Mouse (Mus musculus): ENCODE results near the gene Atp8b4. TPM values are rescaled to one million over a fixed set of nuclear protein-coding genes. Genes with fewer than 3 reads are reported as not detected.
A peak's percentile ranks its signal among the peaks of the same experiment; 100 is the strongest.
"Not testable (repeated sequence)": the region's sequence is repeated elsewhere in the genome, so short reads cannot be mapped to it uniquely, and the experiment has no call there.

Gene Atp8b4
- polyA plus RNA-seq (2017; shearing (Covaris generic)), result 1 to 10 TPM in 1 of 3 experiments, under 1 TPM in 2; 0.21 to 7.4 (median 0.91) TPM

DNA sequence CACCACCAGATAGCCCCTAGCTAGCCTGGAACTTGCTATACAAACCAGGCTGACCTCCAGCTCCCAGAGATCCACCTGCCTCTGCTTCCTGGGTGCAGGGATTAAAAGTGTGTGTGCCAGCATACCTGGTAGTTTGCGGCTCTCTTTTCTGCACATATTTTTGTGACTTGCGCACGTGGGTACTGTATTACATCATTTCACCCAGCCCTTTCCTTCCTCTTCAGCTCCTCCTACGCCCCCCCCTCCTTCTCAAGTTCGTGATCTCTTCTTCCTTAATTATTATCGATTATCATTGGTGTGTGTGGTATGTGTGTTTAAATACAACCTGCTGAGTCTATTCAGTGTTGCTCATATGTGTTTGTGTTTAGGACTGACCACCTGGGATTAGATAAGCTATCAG is at the start of gene Atp8b4:
Atp8b4 (minus strand) TSS at position 154 of the 400 bp plus-strand sequence.
- peak; percentile 33 for ATAC-seq

GRCm38 (mm10) chr2:126549681-126550080 is 49.2 kb upstream of the Atp8b4 start:
- ATAC-seq, result no peak

DNA sequence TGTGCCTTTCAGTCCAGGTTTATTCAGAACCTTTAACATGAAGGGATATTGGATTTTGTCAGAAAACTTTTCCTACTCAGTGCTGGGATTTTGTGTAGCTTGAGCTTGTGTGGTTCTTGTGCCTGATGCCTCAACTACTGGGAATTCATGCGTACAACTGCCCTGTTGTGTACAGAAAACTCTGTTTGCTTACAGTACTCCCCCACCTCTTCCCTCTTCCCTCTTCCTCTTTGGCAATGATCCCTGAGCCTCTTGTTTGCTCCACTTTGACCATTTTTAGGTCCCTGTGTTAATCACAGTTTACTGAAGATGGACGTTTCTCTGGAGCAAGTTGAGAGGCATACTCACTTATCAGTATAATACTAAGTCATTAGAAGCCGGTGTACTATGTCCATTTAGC is 45.9 kb upstream of the Atp8b4 start:
- ATAC-seq, result no peak

GRCm38 (mm10) chr2:126545297-126545696 is 44.8 kb upstream of the Atp8b4 start:
- no peak for ATAC-seq

GRCm38 (mm10) chr2:126542211-126542610 is 41.7 kb upstream of the Atp8b4 start:
- no peak for ATAC-seq

DNA sequence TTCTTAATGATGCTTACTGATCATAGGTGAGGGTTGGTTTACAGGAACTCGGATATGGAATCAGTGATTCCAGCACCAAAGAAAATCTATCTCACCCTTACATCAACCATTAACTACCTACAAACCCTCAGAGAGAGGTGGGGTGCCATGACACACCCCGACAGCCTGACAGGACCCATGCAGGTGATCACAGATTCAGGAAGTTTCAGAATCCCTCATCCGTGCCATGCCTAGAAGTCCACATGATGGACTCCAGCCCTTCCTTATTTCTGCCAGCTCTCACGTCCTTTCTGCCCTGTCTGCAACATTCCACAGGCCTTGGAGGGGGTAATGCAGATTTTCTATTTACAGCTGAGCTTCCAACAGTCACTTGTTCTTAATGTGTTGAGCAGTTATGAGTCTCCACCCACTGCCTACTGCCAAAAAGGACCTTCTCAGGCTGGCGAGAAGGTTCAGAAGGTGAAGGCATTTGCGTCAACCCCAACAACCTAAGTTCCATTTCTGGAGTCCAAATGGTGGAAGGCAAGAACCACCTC is 40.0 kb upstream of the Atp8b4 start:
- ATAC-seq, result no peak

DNA sequence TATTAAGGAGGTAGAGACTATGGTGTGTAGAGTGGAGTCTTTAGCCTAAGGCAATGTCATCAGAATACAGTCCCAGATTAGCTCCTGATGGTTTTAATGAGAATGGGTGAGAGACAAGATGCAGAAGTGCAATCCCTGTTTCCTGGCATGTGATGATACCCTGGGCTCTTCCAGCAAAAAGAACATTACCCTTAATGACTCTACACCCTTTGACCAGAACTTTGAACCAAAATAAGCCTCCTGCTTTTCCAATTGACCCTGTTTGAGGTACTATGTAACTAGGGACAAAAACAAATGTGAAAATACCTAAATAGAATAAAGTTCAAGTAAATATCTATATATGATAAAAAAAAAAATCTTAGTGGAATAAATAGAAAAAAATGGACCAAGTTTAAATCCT is 37.2 kb upstream of the Atp8b4 start:
- ATAC-seq, result no peak

- ATAC-seq, result no peak
These were observed 30.1 kb upstream of the Atp8b4 start for GRCm38 (mm10) chr2:126530581-126530980.

DNA sequence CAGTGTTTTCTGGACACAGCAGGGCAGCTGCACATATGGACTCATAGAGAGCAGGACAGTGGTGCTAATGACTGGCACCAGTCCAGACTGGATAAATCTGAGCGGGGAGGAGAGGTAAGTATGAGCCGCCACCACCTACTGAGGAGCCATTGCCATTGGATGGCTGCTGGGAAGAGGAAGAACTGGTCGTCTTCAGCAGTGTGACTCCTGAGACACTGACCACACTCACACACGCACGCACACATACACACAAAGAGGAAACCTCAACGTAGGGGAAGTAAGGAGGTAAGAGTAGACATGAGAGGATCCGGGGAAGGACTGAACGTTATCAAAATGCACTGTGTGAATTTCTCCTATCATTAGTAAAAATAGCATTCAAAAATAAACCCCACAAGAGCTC is 27.0 kb upstream of the Atp8b4 start:
- ATAC-seq, result no peak

DNA sequence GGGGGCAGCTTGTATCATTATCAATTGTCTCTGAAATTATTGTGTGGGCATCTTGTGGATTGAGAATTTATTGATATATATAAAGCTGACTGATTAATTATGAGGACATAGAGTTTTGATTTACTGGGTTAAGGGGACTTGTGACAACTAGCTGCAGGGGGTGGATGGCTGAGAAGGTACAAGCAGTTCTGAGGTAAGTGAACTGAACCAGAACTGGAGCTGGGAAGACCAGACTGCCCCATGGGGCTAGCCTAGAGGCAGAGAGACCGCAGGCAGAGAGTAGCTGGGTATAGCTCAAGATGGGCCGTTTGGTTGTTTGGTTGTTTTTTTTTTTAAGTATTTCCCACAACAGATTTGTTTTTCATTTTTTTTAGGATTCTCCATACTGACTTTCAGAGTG is 23.8 kb upstream of the Atp8b4 start:
- ATAC-seq, result no peak

GRCm38 (mm10) chr2:126523101-126523745 is 22.7 kb upstream of the Atp8b4 start:
- ATAC-seq, result not testable (repeated sequence)

DNA sequence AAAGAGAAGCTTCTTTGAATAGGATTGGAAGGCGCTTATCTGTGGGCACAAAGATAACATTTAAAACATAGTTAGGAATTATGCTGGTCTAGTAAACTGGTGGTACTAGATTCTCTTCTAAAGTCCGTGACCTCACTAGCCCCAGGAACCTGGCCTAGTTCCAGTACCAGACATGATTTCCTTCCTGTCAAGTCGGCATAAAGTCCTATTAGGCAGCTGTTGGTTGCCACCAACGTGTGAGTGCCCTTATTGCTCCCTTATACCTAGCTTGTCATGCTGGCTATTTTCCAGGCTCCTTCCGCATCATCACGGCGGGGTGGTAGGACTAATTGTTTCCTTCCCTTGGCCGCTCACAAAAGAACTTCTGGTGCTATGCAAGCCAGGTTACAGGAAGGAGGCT is 21.6 kb upstream of the Atp8b4 start:
- ATAC-seq, result no peak

DNA sequence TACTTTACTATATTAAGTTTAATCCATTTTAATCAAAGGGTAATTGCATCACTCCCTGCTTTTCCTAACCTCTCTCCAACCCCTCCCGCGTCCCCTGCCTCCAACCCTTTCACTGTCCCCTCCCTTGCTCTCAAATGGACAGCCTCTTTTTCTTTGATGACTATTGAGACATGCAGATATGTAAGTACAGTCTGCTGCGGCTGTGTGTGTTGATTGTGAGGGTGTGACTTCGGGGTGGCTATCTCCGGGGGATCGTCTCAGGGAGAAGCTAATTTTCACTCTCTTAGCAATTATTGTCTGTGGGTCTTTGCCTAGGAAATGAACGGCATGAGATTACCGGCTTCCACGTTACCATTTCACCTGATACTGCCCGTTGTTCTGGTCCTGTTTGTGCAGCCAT is 21.0 kb upstream of the Atp8b4 start:
- no peak for ATAC-seq

DNA sequence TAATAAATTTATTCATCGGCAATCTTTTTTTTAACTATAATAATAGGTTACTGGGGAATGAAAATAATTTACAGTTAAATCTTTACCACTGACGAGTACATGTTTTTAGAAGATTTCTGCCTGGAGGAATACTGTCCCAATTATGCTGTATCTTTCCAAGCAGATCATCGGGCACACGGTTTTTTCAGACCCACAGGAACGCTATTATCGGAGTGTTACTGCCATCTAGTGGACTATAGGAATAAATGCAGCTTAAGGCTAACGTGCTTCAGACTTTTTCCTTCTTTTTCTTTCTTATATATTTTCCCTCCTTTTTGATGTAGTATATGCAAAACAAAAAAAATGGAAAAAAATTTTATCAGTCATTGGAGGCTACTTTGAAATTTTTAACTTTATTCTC is 20.4 kb upstream of the Atp8b4 start:
- ATAC-seq, result no peak

DNA sequence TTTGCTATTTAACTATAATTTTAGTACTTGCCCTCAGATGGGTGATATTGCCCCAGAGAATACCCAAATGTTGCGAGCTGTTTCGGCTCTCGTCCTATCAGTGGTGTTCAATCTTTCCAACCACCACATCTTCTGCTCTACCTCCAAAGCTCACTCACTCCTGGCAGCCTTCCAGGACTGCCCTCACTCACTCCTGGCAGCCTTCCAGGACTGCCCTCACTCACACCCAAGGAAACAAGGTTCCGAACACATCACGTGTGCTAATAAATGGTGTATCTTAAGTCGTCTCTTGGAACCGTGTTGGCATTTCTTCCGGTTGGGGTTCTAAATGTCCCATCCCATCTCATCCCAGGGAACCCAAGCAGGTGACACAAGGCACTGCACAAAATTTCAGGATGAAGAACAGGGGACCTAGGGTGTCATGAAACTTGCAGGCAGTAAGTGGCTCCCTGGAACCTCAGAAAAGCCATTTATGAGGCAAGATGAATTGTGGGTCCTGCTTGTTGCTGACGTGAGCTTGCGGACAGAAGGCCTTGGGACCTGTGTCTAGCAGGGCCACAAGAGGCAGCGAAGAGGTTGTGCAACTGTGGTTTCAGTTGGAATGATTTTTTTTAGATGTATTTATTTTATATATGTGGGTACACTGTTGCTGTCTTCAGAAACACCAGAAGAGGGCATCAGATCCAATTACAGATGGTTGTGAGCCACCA is 19.6 kb upstream of the Atp8b4 start:
- no peak for ATAC-seq

DNA sequence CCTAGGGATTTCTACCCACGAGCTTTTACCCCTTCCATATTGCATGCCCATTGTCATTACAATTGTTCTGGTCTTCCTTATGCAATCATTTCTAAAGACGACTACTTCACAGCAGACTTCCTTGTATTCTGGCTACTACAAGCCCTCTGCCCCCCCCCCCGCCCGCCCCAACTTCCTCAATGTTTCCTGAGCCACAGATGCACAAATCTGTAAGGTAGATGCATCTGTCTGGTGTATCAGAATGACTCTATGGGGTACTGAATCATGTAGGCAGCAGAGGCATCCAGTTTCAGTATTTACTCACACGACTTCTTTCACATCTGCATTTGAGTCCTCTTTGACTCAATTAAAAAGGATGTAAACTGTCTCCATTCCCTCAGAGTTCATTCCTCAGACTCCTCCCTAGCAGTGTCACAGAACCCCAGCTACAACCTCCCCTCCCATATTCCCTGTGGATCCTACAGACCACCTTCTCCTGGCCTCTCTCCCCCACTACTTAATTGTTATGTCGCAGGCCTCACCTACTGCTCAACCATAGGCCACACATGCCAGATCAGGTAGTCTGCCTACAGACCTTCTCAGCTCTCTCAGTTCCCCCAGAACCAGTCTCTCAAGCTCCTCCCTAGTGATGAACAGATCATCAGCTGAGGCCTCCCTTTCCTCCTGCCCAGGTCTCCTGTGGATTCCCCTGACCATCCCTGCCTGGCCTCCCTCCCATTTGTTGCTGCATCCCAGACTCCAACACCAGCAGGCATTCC is 14.8 kb upstream of the Atp8b4 start:
- no peak for ATAC-seq

DNA sequence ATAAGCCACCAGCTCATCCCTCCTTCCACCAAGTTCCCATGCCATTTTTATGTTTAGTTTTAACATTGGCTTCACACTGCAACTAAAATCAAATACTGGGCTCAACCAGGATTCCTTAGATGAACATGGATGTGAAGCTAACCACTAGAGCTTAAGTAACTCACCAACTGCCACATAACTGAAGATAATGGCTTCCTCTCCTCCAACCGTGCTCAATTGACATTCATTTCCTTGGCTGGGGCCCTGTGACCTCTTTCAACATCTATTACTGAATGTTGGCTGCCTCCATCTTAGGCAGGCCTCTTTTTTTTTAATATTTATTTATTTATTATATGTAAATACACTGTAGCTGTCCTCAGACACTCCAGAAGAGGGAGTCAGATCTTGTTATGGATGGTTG is 7.8 kb upstream of the Atp8b4 start:
- ATAC-seq, result no peak

GRCm38 (mm10) chr2:126507477-126507876 is 7.0 kb upstream of the Atp8b4 start:
- no peak for ATAC-seq

DNA sequence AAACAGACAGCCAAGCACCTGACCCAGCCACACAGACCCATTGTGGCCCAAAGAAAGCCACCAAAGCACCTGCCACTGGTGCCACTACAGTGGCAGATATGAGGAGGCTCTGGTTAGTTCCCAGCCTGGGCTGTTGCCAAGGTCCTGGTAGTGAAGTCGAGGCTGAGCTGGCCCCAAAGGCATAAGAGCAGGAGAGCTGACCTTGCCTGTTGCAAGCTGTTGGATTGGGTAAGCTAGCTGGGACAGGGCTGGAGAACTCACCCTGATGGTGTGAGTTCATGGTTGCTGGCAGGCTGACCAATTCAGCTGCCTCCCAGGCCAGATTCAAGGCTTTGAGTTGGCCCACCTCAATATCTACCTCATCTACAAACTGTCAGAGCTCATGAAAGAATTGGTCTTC is 4.7 kb upstream of the Atp8b4 start:
- ATAC-seq, result no peak

DNA sequence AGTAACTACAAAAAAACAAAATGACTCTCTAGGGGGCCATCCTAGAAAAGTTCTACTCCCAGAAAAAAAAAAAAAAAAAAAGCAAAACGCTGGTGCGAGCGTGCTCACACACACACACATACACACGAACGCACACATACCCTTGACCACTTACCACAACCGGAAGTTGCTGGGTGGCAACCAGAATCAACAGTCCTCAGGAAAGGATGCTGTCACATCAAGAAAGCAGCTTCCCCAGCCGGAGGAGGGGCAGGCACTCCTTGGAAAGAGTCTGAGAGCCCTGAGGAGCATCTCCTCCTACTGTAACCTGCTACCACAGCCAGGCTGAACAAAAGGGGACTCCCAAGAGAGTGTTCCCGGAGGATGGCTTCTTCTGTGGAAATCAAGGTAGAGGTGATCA is 744 bp downstream of the Atp8b4 start:
- ATAC-seq, result peak; percentile 65

DNA sequence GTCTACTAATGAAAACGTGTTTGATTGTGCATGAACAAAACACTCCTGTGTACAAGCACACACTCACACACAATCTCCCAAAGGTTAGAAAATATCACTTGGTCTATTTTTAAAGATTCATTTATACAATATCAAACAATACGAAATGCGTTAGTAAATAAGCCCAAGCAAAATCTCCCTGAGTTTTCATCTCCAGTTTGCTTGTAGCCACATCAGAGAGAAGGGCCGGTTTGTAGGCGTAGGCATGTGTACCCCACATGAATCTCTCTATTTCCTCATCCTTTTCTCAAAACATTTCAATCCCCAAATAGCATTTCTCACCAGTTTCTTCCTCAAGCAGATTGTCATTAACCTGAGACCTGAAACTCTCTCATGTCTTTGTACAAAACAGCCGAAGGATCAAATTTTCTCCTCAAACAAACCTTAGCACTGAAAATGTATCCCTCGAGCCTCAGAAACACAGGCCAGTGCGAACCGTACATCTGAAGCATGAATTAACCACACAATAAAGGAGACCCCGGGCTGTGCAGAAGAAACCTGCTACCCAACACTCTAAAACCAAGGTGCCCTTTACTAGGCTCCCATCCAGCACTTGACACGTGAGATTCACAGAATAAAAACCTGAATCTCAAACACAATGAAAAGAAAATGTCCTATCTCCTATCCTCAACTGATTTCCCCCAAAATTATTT is 1.6 kb downstream of the Atp8b4 start:
- ATAC-seq, result no peak

DNA sequence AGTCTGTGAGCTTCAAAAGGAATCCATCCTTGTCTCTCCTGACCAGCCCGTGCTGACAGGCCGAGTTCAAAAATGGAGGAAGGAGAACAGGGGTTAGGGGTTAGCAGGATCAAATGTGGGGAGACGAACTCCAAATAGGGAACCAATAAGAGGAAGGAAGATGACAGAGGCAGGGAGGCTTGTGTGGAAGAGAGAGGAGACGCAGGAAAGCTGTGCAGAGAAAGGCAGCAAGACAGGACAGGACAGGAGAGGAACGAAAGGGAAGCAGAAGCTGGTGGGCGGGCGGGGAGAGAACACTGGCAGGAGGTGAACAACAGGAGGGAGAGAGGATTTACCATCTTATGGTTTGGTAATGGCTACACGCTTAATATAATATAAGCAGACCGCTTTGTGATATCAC is 3.6 kb downstream of the Atp8b4 start:
- ATAC-seq, result no peak

Data from inflammation-experienced regulatory T-cells, adult 6 months (primary cell).